In genomic region chr5:124049249-124050045, GRCm38 (mm10) we compare ENCODE assay signal across 8 mouse cellular contexts. TPM values are rescaled to one million over a fixed set of nuclear protein-coding genes. Genes with fewer than 3 reads are reported as not detected.
DNase-seq lines count a peak whose midpoint lies in the region; ATAC-seq lines count a peak whose summit lies in the region.

No protein-coding gene starts in this region.

- H3K27me3 ChIP-seq in heart, embryonic 15.5 days, result no peaks in the 10 kb centered on the region
- no peaks in the 10 kb centered on the region for H3K27me3 ChIP-seq in hindbrain, embryonic 13.5 days
- no peaks in the 10 kb centered on the region for H3K27me3 ChIP-seq in midbrain, embryonic 11.5 days (ENCODE audit: control insufficient read depth, insufficient read depth, low read length)

- DNase-seq in heart, adult 9 months (ENCODE audit: low spot score in 2 of 2), result no peak
- DNase-seq in brain, adult 2 months (ENCODE audit: low read depth, low spot score), result peak; percentile 81
- DNase-seq in midbrain, embryonic 11.5 days (ENCODE audit: low spot score, missing footprints), result peak; percentile 79
- no peak for DNase-seq in cerebellum, adult 11-12 months
- no peak for DNase-seq in kidney, adult 9 months
- no peak for DNase-seq in adrenal gland, postnatal 10 days

- H3K9me3 ChIP-seq in heart, embryonic 15.5 days (replicated peaks), result no peaks in the 10 kb centered on the region
- H3K9me3 ChIP-seq in hindbrain, embryonic 13.5 days, result no peaks in the 10 kb centered on the region
- H3K9me3 ChIP-seq in midbrain, embryonic 11.5 days (ENCODE audit: control insufficient read depth, low read length), result no peaks in the 10 kb centered on the region

- H3K27ac ChIP-seq in heart, embryonic 15.5 days, result peak overlapping the region; percentile 74
- H3K27ac ChIP-seq in hindbrain, embryonic 13.5 days, result peak overlapping the region; percentile 65
- H3K27ac ChIP-seq in midbrain, embryonic 11.5 days (ENCODE audit: low read depth, low read length), result peak overlapping the region; percentile 15; the same call in 1 of the 2 replicates

- no peak overlapping the region for H3K4me2 ChIP-seq in heart, embryonic 15.5 days
- no peak overlapping the region; the same call in 1 of the 2 replicates for H3K4me2 ChIP-seq in hindbrain, embryonic 13.5 days
- H3K4me2 ChIP-seq in midbrain, embryonic 11.5 days, result no peak overlapping the region

- ATAC-seq in heart, embryonic 15.5 days (replicated peaks; ENCODE audit: insufficient number of reproducible peaks, insufficient read depth, low FRiP score, low read depth), result 0 out of 2 replicates have a peak, but pooled peaks have one; percentile 28
- 0 out of 2 replicates have a peak, but pooled peaks have one; percentile 13 for ATAC-seq in hindbrain, embryonic 13.5 days (ENCODE audit: low FRiP score)
- ATAC-seq in midbrain, embryonic 11.5 days (ENCODE audit: low FRiP score), result no peak

- peaks cover 41% of the 10 kb centered on the region for H3K4me1 ChIP-seq in heart, embryonic 15.5 days (replicated peaks)
- H3K4me1 ChIP-seq in hindbrain, embryonic 13.5 days (replicated peaks), result peaks cover 29% of the 10 kb centered on the region
- peaks cover 8% of the 10 kb centered on the region for H3K4me1 ChIP-seq in midbrain, embryonic 11.5 days (ENCODE audit: control insufficient read depth, insufficient read depth, low read length)

- 50% methylated on average over 15 of the region's 15 CpGs for WGBS in heart, embryonic 15.5 days
- WGBS in hindbrain, embryonic 13.5 days, result 64% methylated on average over 15 of the region's 15 CpGs
- WGBS in midbrain, embryonic 11.5 days, result 67% methylated on average over 15 of the region's 15 CpGs

- peak overlapping the region; percentile 15; the same call in 1 of the 2 replicates for H3K9ac ChIP-seq in heart, embryonic 15.5 days
- H3K9ac ChIP-seq in hindbrain, embryonic 13.5 days, result peak overlapping the region; percentile 43; the same call in 1 of the 2 replicates
- no peak overlapping the region for H3K9ac ChIP-seq in midbrain, embryonic 11.5 days (ENCODE audit: low read length)

- no peak overlapping the region for H3K4me3 ChIP-seq in heart, embryonic 15.5 days
- H3K4me3 ChIP-seq in hindbrain, embryonic 13.5 days, result no peak overlapping the region
- H3K4me3 ChIP-seq in midbrain, embryonic 11.5 days (ENCODE audit: low read depth, low read length), result no peak overlapping the region

- H3K36me3 ChIP-seq in heart, embryonic 15.5 days, result no peaks in the 10 kb centered on the region
- no peaks in the 10 kb centered on the region for H3K36me3 ChIP-seq in hindbrain, embryonic 13.5 days
- no peaks in the 10 kb centered on the region for H3K36me3 ChIP-seq in midbrain, embryonic 11.5 days (ENCODE audit: control insufficient read depth, insufficient read depth, low read length)

RNA-seq across cellular contexts. Expression of gene Vps37b, which starts 17.4 kb away (rescaled TPM):
- 49.9 and 56.0 TPM in 2 replicates for polyA plus RNA-seq in heart, embryonic 15.5 days (2015; fragmentation: Nextera tagmentation; extraction: Ambion mirVana)
- polyA plus RNA-seq in hindbrain, embryonic 13.5 days (2015; fragmentation: Nextera tagmentation; extraction: Ambion mirVana), result 79.3 and 84.7 TPM in 2 replicates
- 45.5 and 50.7 TPM in 2 replicates for polyA plus RNA-seq in midbrain, embryonic 11.5 days (2014; fragmentation: Nextera tagmentation; extraction: Ambion mirVana)
- 10 to 100 TPM; 41.1 to 58.1 TPM for total RNA-seq in adrenal gland, postnatal 10 days (2021)

RNA-seq across cellular contexts. Expression of gene Abcb9, which starts 46.2 kb away (rescaled TPM):
- polyA plus RNA-seq in heart, embryonic 15.5 days (2015; fragmentation: Nextera tagmentation; extraction: Ambion mirVana), result 1.7 and 4.9 TPM in 2 replicates
- polyA plus RNA-seq in hindbrain, embryonic 13.5 days (2015; fragmentation: Nextera tagmentation; extraction: Ambion mirVana), result 7.1 and 8.3 TPM in 2 replicates
- polyA plus RNA-seq in midbrain, embryonic 11.5 days (2014; fragmentation: Nextera tagmentation; extraction: Ambion mirVana), result 0.62 and 0.71 TPM in 2 replicates
- 10 to 100 TPM in 1 of 2 experiments, 1 to 10 TPM in 1; 9.9 to 13.4 TPM for total RNA-seq in adrenal gland, postnatal 10 days (2021)

Comparison
In these comparisons a context has a peak if more than half of its experiments do, and no peak if none do; other contexts are left out.
1. H3K27ac ChIP-seq: peak in every context shown above with its lines; median percentile 74 in heart, embryonic 15.5 days; 65 in hindbrain, embryonic 13.5 days; 15 in midbrain, embryonic 11.5 days.
2. DNase-seq: peak in brain, adult 2 months (single experiment) and midbrain, embryonic 11.5 days (single experiment); none in heart, adult 9 months (0 of 2), cerebellum, adult 11-12 months (single experiment), kidney, adult 9 months (single experiment) and adrenal gland, postnatal 10 days (single experiment).